9 mouse cellular contexts compared by ENCODE assay signal in the genomic region with DNA sequence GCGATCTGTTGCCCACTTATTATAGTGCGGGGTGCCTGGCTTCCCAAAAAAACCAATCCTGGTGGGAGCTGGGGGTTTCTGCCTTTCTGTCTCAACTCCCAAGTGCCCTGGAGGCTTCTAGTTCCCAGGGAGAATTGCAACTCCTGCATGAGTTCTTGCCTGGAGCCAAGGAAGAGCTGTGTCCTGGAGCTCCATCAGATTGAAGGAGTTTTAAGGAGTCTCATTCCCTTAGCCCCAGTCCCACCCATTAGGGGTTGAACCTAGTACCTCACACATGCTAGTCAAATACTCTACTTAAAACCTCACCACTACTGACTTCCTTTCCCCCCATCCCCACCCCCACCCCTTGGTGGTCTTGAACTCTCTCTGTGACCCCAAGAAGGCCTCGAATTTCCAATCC. TPM values are rescaled to one million over a fixed set of nuclear protein-coding genes. Genes with fewer than 3 reads are reported as not detected.
A peak's percentile ranks its signal among the peaks of the same experiment; 100 is the strongest.
DNase-seq lines count a peak whose midpoint lies in the region; ATAC-seq and TF ChIP-seq lines count a peak whose summit lies in the region.
"Had no signal": no experiment of that assay in that cellular context is flagged by ENCODE, and none has a peak within 500 bp of the region (broad histone marks: within the 10 kb centered on the region; RNA-seq: fewer than 3 reads in every experiment).

No protein-coding gene starts in this region.

- peaks cover 24% of the 10 kb centered on the region; the same call in 1 of the 2 replicates for H3K4me1 ChIP-seq in heart, embryonic 11.5 days (ENCODE audit: control insufficient read depth, insufficient read depth, low read length)
- peaks cover 43% of the 10 kb centered on the region for H3K4me1 ChIP-seq in midbrain, embryonic 10.5 days
- no peaks in the 10 kb centered on the region; the same call in 1 of the 2 replicates for H3K4me1 ChIP-seq in midbrain, postnatal 0 days (ENCODE audit: insufficient read depth, low read length)
- H3K4me1 ChIP-seq in intestine, embryonic 16.5 days (ENCODE audit: control insufficient read depth, insufficient read depth, low read length), result peaks cover 34% of the 10 kb centered on the region
- peaks cover 29% of the 10 kb centered on the region; the same call in 1 of the 2 replicates for H3K4me1 ChIP-seq in stomach, embryonic 14.5 days (ENCODE audit: control insufficient read depth, insufficient read depth, low read length)

- no peak for TF ChIP-seq CTCF in midbrain, postnatal 0 days (IDR thresholded peaks at IDR 0.05)

- no peak for ATAC-seq in heart, embryonic 11.5 days (replicated peaks; ENCODE audit: insufficient number of reproducible peaks, low FRiP score, low TSS enrichment)
- ATAC-seq in midbrain, postnatal 0 days (ENCODE audit: low FRiP score), result no peak
- no peak for ATAC-seq in intestine, embryonic 16.5 days
- ATAC-seq in stomach, embryonic 14.5 days (ENCODE audit: insufficient number of reproducible peaks, insufficient read depth, low FRiP score, low read depth), result no peak
- ATAC-seq in cerebellum, adult (ENCODE audit: insufficient number of reproducible peaks, low FRiP score, low TSS enrichment), result no peak

- 54% methylated on average over 3 of the region's 3 CpGs for WGBS in heart, embryonic 11.5 days (ENCODE audit: insufficient replicate concordance)
- 76% methylated on average over 3 of the region's 3 CpGs for whole genome bisulfite sequencing in midbrain, embryonic 10.5 days
- 79% methylated on average over 3 of the region's 3 CpGs for WGBS in midbrain, postnatal 0 days
- WGBS in intestine, embryonic 16.5 days, result 58% methylated on average over 3 of the region's 3 CpGs
- WGBS in stomach, embryonic 14.5 days, result 57% methylated on average over 3 of the region's 3 CpGs

- peaks cover 6% of the 10 kb centered on the region for H3K36me3 ChIP-seq in heart, embryonic 11.5 days (ENCODE audit: control insufficient read depth, insufficient read depth, low read length)
- H3K36me3 ChIP-seq in midbrain, embryonic 10.5 days, result peaks cover 18% of the 10 kb centered on the region
- peaks cover 12% of the 10 kb centered on the region for H3K36me3 ChIP-seq in midbrain, postnatal 0 days (ENCODE audit: insufficient read depth, low read length)
- H3K36me3 ChIP-seq in intestine, embryonic 16.5 days (ENCODE audit: control insufficient read depth, insufficient read depth, low read length), result 0 out of 2 replicates have a peak, but pooled peaks cover 6% of the 10 kb centered on the region
- H3K36me3 ChIP-seq in stomach, embryonic 14.5 days (ENCODE audit: control insufficient read depth, insufficient read depth, low read length), result peaks cover 21% of the 10 kb centered on the region; the same call in 1 of the 2 replicates

- peak overlapping the region; percentile 96 for H3K27ac ChIP-seq in heart, embryonic 11.5 days (ENCODE audit: low read depth, low read length)
- no peak overlapping the region for H3K27ac ChIP-seq in midbrain, embryonic 10.5 days (replicated peaks)
- no peak overlapping the region for H3K27ac ChIP-seq in midbrain, postnatal 0 days (ENCODE audit: low read depth, low read length)
- peak overlapping the region; percentile 81 for H3K27ac ChIP-seq in intestine, embryonic 16.5 days (ENCODE audit: low read length)
- peak overlapping the region; percentile 94 for H3K27ac ChIP-seq in stomach, embryonic 14.5 days (ENCODE audit: low read length)

- H3K9me3 ChIP-seq in heart, embryonic 11.5 days (replicated peaks; ENCODE audit: control insufficient read depth, low read length), result no peaks in the 10 kb centered on the region
- H3K9me3 ChIP-seq in midbrain, embryonic 10.5 days (replicated peaks), result no peaks in the 10 kb centered on the region
- no peaks in the 10 kb centered on the region for H3K9me3 ChIP-seq in midbrain, postnatal 0 days (ENCODE audit: low read length)
- H3K9me3 ChIP-seq in intestine, embryonic 16.5 days (ENCODE audit: control insufficient read depth, low read length), result no peaks in the 10 kb centered on the region
- H3K9me3 ChIP-seq in stomach, embryonic 14.5 days (ENCODE audit: control insufficient read depth, low read depth, low read length), result no peaks in the 10 kb centered on the region

- H3K27me3 ChIP-seq in heart, embryonic 11.5 days (ENCODE audit: control insufficient read depth, insufficient read depth, low read length), result no peaks in the 10 kb centered on the region
- H3K27me3 ChIP-seq in midbrain, embryonic 10.5 days (ENCODE audit: low read depth, poor library complexity, severe bottlenecking), result no peaks in the 10 kb centered on the region; the same call in 1 of the 2 replicates
- no peaks in the 10 kb centered on the region for H3K27me3 ChIP-seq in midbrain, postnatal 0 days (ENCODE audit: insufficient read depth, low read length)
- no peaks in the 10 kb centered on the region for H3K27me3 ChIP-seq in intestine, embryonic 16.5 days (replicated peaks; ENCODE audit: control insufficient read depth, insufficient read depth, low read length)
- no peaks in the 10 kb centered on the region for H3K27me3 ChIP-seq in stomach, embryonic 14.5 days (ENCODE audit: control insufficient read depth, insufficient read depth, low read length)

- intact Hi-C loops in heart, postnatal 25 days (cut with DNase I), result loop anchor here (2.0 kb wide), 1 partner anchor 17 kb away; no protein-coding TSS in a partner anchor

- H3K9ac ChIP-seq in heart, embryonic 11.5 days (ENCODE audit: low read depth, low read length), result peak overlapping the region; percentile 84
- no peak overlapping the region for H3K9ac ChIP-seq in midbrain, postnatal 0 days (replicated peaks; ENCODE audit: low read length, poor library complexity, severe bottlenecking)
- peak overlapping the region; percentile 50 for H3K9ac ChIP-seq in intestine, embryonic 16.5 days (ENCODE audit: low read depth, low read length)
- H3K9ac ChIP-seq in stomach, embryonic 14.5 days (replicated peaks; ENCODE audit: low read depth, low read length), result peak overlapping the region; percentile 55; the same call in 1 of the 2 replicates

- peak overlapping the region; percentile 83 for H3K4me2 ChIP-seq in heart, embryonic 11.5 days
- no peak overlapping the region for H3K4me2 ChIP-seq in midbrain, postnatal 0 days (ENCODE audit: low read depth, low read length, poor library complexity, severe bottlenecking)
- peak overlapping the region; percentile 69 for H3K4me2 ChIP-seq in intestine, embryonic 16.5 days (ENCODE audit: low read depth, low read length)
- H3K4me2 ChIP-seq in stomach, embryonic 14.5 days (replicated peaks; ENCODE audit: low read depth, low read length), result peak overlapping the region; percentile 73

- DNase-seq in heart, postnatal 25 days (ENCODE audit: low spot score), result no peak
- no peak for DNase-seq in midbrain, embryonic 10.5 days (ENCODE audit: low spot score)
- DNase-seq in midbrain, postnatal 0 days (ENCODE audit: low spot score), result no peak
- no peak for DNase-seq in layer of hippocampus, adult 11-12 months (ENCODE audit: low spot score)

- H3K4me3 ChIP-seq in heart, embryonic 11.5 days (ENCODE audit: low read depth, low read length), result peak overlapping the region; percentile 62
- H3K4me3 ChIP-seq in midbrain, embryonic 10.5 days, result peak overlapping the region; percentile 9; the same call in 1 of the 2 replicates
- no peak overlapping the region for H3K4me3 ChIP-seq in midbrain, postnatal 0 days (ENCODE audit: low read depth, low read length)
- peak overlapping the region; percentile 54 for H3K4me3 ChIP-seq in intestine, embryonic 16.5 days (ENCODE audit: low read length)
- peak overlapping the region; percentile 54 for H3K4me3 ChIP-seq in stomach, embryonic 14.5 days (ENCODE audit: low read depth, low read length)

RNA-seq across cellular contexts. Expression of a gene that starts 2.8 kb away (rescaled TPM):
- polyA plus RNA-seq in heart, embryonic 11.5 days (2014; fragmentation: Nextera tagmentation; extraction: Ambion mirVana), result 0.10 and 0.14 TPM in 2 replicates
- 1 to 10 TPM; 1.3 to 3.1 TPM for total RNA-seq in heart, postnatal 25 days (2021)
- polyA plus RNA-seq in midbrain, embryonic 10.5 days (2016; fragmentation: Nextera tagmentation; extraction: Ambion mirVana), result 0.71 and 1.2 TPM in 2 replicates
- total RNA-seq in midbrain, postnatal 0 days (2014; rRNA removed), result 11.5 and 12.5 TPM in 2 replicates
- polyA plus RNA-seq in midbrain, postnatal 0 days (2015; fragmentation: Nextera tagmentation; extraction: Ambion mirVana), result 6.0 and 7.4 TPM in 2 replicates
- polyA plus RNA-seq in intestine, embryonic 16.5 days (2015; fragmentation: Nextera tagmentation; extraction: Ambion mirVana), result 0.16 and 0.28 TPM in 2 replicates
- polyA plus RNA-seq in stomach, embryonic 14.5 days (2014; fragmentation: Nextera tagmentation; extraction: Ambion mirVana), result 0.39 and 0.75 TPM in 2 replicates

RNA-seq across cellular contexts. Expression of a gene that starts 2.9 kb away (rescaled TPM):
- polyA plus RNA-seq in heart, embryonic 11.5 days (2014; fragmentation: Nextera tagmentation; extraction: Ambion mirVana), result 221 and 235 TPM in 2 replicates
- total RNA-seq in heart, postnatal 25 days (2021), result 100 to 1,000 TPM; 157 to 191 TPM
- polyA plus RNA-seq in midbrain, embryonic 10.5 days (2016; fragmentation: Nextera tagmentation; extraction: Ambion mirVana), result 29.6 and 35.1 TPM in 2 replicates
- 27.4 and 39.4 TPM in 2 replicates for total RNA-seq in midbrain, postnatal 0 days (2014; rRNA removed)
- 24.2 and 27.2 TPM in 2 replicates for polyA plus RNA-seq in midbrain, postnatal 0 days (2015; fragmentation: Nextera tagmentation; extraction: Ambion mirVana)
- polyA plus RNA-seq in intestine, embryonic 16.5 days (2015; fragmentation: Nextera tagmentation; extraction: Ambion mirVana), result 141 and 148 TPM in 2 replicates
- polyA plus RNA-seq in stomach, embryonic 14.5 days (2014; fragmentation: Nextera tagmentation; extraction: Ambion mirVana), result 204 and 212 TPM in 2 replicates

RNA-seq across cellular contexts. Expression of a gene that starts 41.0 kb away (rescaled TPM):
- 0.24 and 0.27 TPM in 2 replicates for polyA plus RNA-seq in heart, embryonic 11.5 days (2014; fragmentation: Nextera tagmentation; extraction: Ambion mirVana)
- 1 to 10 TPM; 3.5 to 4.3 TPM for total RNA-seq in heart, postnatal 25 days (2021)
- 1.7 and 2.7 TPM in 2 replicates for polyA plus RNA-seq in midbrain, embryonic 10.5 days (2016; fragmentation: Nextera tagmentation; extraction: Ambion mirVana)
- 78.5 and 115 TPM in 2 replicates for total RNA-seq in midbrain, postnatal 0 days (2014; rRNA removed)
- 2.9 and 3.7 TPM in 2 replicates for polyA plus RNA-seq in midbrain, postnatal 0 days (2015; fragmentation: Nextera tagmentation; extraction: Ambion mirVana)
- 0.53 and 1.1 TPM in 2 replicates for polyA plus RNA-seq in intestine, embryonic 16.5 days (2015; fragmentation: Nextera tagmentation; extraction: Ambion mirVana)
- polyA plus RNA-seq in stomach, embryonic 14.5 days (2014; fragmentation: Nextera tagmentation; extraction: Ambion mirVana), result 3.2 and 3.8 TPM in 2 replicates
- total RNA-seq: monocyte, adult 5-6 weeks had no signal

RNA-seq across cellular contexts. Expression of a gene that starts 42.2 kb away (rescaled TPM):
- not detected in 2 replicates for polyA plus RNA-seq in heart, embryonic 11.5 days (2014; fragmentation: Nextera tagmentation; extraction: Ambion mirVana)
- total RNA-seq in heart, postnatal 25 days (2021), result not detected
- not detected in 2 replicates for polyA plus RNA-seq in midbrain, embryonic 10.5 days (2016; fragmentation: Nextera tagmentation; extraction: Ambion mirVana)
- total RNA-seq in midbrain, postnatal 0 days (2014; rRNA removed), result 0.05 and 0.16 TPM in 2 replicates
- polyA plus RNA-seq in midbrain, postnatal 0 days (2015; fragmentation: Nextera tagmentation; extraction: Ambion mirVana), result 0.09 TPM in 1 of 2 replicates, not detected in the other
- polyA plus RNA-seq in intestine, embryonic 16.5 days (2015; fragmentation: Nextera tagmentation; extraction: Ambion mirVana), result 0.01 TPM in 1 of 2 replicates, not detected in the other
- not detected in 2 replicates for polyA plus RNA-seq in stomach, embryonic 14.5 days (2014; fragmentation: Nextera tagmentation; extraction: Ambion mirVana)

Comparison
In these comparisons a context has a peak if more than half of its experiments do, and no peak if none do; other contexts are left out.
1. H3K27ac ChIP-seq: peak in heart, embryonic 11.5 days (single experiment), intestine, embryonic 16.5 days (single experiment) and stomach, embryonic 14.5 days (single experiment); none in midbrain, embryonic 10.5 days (single experiment) and midbrain, postnatal 0 days (single experiment).